Mouse (Mus musculus) megakaryocyte, embryonic 14.5 days (primary cell): ENCODE measurements around the gene Tenm4.

Experiments
- FLI1 ChIP-seq: IDR thresholded peaks from 2 replicates; pipeline ENCODE4 v1.6.1; 2012; ENCODE audit warnings: low read length, inconsistent platforms, mixed read lengths
- GATA1 ChIP-seq: IDR thresholded peaks from 3 replicates; pipeline ENCODE4 v1.6.1; 2012; ENCODE audit warnings: mixed read lengths, low read length, inconsistent platforms, borderline replicate concordance

DNA sequence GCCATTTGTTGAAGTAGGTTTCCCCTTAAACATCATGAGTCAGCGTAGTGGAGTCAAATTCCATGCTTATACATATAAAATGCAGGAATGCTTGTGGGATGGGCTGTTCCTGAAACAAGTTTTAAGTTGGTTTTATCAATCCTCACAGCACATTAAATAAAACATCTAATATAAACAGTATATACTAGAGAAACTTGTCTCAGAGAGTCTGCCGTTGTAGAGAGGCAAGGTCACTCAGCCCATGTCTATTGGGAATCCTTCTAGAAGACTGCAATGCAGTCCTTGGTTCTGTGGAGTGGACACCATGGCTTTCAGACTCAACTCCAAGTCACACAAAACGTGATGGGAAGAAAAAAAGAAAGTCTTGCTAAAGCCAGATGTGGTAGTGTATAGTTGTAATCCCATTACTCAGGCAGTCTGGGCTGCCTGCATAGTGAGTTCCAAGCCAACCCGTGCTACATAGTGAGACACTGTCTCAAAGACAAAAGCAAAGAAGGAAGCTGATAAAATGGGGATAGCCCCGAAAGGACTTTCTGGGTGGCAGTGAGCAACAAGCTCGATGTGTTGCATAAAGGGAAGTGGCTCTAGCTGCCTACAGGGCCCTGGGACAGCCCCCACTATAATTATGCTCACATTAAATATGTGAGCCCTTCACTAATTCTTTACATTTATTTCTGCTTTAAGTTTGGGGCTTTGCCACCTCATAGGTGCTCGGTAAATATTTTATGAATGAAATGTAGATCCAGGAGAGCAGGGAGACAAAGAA lies 707.6 kb downstream of the Tenm4 start:
- TF ChIP-seq GATA1 (no peak), FLI1 (no peak)
